Mouse (Mus musculus) lung, embryonic 15.5 days (tissue): ENCODE measurements around the gene Aig1. TPM values are rescaled to one million over a fixed set of nuclear protein-coding genes. Genes with fewer than 3 reads are reported as not detected.

Experiments
- ATAC-seq: fragments of 200-750 bp; cut with Nextera tagmentation; 2 replicates; pipeline ENCODE4 v1.8.0; 2017; ENCODE audit warnings: moderate number of reproducible peaks, borderline replicate concordance; ENCODE audit not compliant: low FRiP score, low TSS enrichment; ENCODE audit errors: extremely low read depth
- H3K27ac ChIP-seq: fragments of 300-500 bp; sonication (generic); 2 replicates; pipeline ENCODE4 v1.5.1; 2015; ENCODE audit warnings: moderate library complexity, mild to moderate bottlenecking, inconsistent platforms
- H3K27me3 ChIP-seq: fragments of 300-500 bp; sonication (generic); 2 replicates; pipeline ENCODE4 v1.6.1; 2015; ENCODE audit warnings: inconsistent platforms
- H3K36me3 ChIP-seq: fragments of 300-500 bp; sonication (generic); 2 replicates; pipeline ENCODE4 v1.6.1; 2015; ENCODE audit warnings: inconsistent platforms
- H3K4me1 ChIP-seq: fragments of 300-500 bp; sonication (generic); 2 replicates; pipeline ENCODE4 v1.6.1; 2015; ENCODE audit warnings: inconsistent platforms
- H3K4me2 ChIP-seq: fragments of 300-500 bp; sonication (generic); 2 replicates; pipeline ENCODE4 v1.6.1; 2015; ENCODE audit warnings: inconsistent platforms, mild to moderate bottlenecking, moderate library complexity
- H3K4me3 ChIP-seq: fragments of 300-500 bp; sonication (generic); 2 replicates; pipeline ENCODE4 v1.5.1; 2015; ENCODE audit warnings: mild to moderate bottlenecking, inconsistent platforms
- H3K9ac ChIP-seq: fragments of 300-500 bp; sonication (generic); 2 replicates; pipeline ENCODE4 v1.6.1; 2015; ENCODE audit warnings: inconsistent platforms
- H3K9me3 ChIP-seq: fragments of 300-500 bp; sonication (generic); 2 replicates; pipeline ENCODE4 v1.6.1; 2016; ENCODE audit warnings: inconsistent platforms
- WGBS: fragments of 180-500 bp; shearing (Covaris S2); methylation state at CpG from one replicate; pipeline ENCODE4 v1.1.7; 2015; 5-methylcytosine and 5-hydroxymethylcytosine counted together
- polyA plus RNA-seq: library from polyadenylated mRNA; unstranded; fragments of >200 nt; fragmentation: Nextera tagmentation; extraction: Ambion mirVana; gene quantifications from 2 replicates; pipeline ENCODE4 v1.2.1, GENCODE M21; 2015

The Aig1 gene
- polyA plus RNA-seq, 1 experiment from 2014 or later, result 47.9 TPM

GRCm38 (mm10) chr10:13806806-13807205, 62.0 kb downstream of the Aig1 start:
- H3K4me1 ChIP-seq, result no peaks in the 10 kb centered on the region
- no peak overlapping the region for H3K4me3 ChIP-seq
- H3K27ac ChIP-seq, result no peak overlapping the region
- no peaks in the 10 kb centered on the region for H3K9me3 ChIP-seq
- H3K9ac ChIP-seq, result no peak overlapping the region
- H3K36me3 ChIP-seq, result no peaks in the 10 kb centered on the region
- no peak for ATAC-seq
- H3K4me2 ChIP-seq, result no peak overlapping the region
- no peaks in the 10 kb centered on the region for H3K27me3 ChIP-seq

DNA sequence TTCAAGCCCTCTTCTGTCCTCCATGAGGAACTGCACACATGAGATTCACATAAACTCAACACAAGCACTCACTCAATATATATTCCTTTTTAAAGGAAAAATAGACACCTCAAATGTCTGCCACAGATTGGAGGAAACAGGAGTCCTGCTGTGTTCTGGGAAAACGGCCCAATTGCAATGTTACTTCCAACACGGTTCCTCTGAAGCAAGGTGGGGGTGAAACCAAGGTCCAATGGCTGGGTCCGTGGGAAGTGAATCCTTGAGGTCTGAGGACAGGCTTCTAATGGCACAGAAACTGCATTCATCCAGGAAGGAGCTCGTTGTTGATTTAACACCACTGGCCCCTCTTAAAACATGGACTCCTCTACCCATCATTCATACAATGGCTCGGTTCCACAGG, 67.5 kb downstream of the Aig1 start:
- Histone ChIP-seq H3K4me1 (no peaks in the 10 kb centered on the region), H3K4me2 (no peak overlapping the region), H3K9ac (no peak overlapping the region), H3K27ac (no peak overlapping the region), H3K4me3 (no peak overlapping the region), H3K9me3 (no peaks in the 10 kb centered on the region), H3K36me3 (peaks cover 14% of the 10 kb centered on the region; the same call in 1 of the 2 replicates), H3K27me3 (no peaks in the 10 kb centered on the region)
- 90% methylated on average over 5 of the region's 5 CpGs for WGBS
- no peak for ATAC-seq

GRCm38 (mm10) chr10:13793458-13793857, 75.3 kb downstream of the Aig1 start:
- H3K27me3 ChIP-seq, result no peaks in the 10 kb centered on the region
- no peak overlapping the region for H3K9ac ChIP-seq
- 55% methylated on average over 1 of the region's 1 CpGs for WGBS
- no peak overlapping the region for H3K4me3 ChIP-seq
- H3K9me3 ChIP-seq, result no peaks in the 10 kb centered on the region
- no peak overlapping the region for H3K4me2 ChIP-seq
- 0 out of 2 replicates have a peak, but pooled peaks cover 3% of the 10 kb centered on the region for H3K36me3 ChIP-seq
- peak; percentile 52; the same call in 1 of the 2 replicates for ATAC-seq
- no peaks in the 10 kb centered on the region for H3K4me1 ChIP-seq
- no peak overlapping the region for H3K27ac ChIP-seq

DNA sequence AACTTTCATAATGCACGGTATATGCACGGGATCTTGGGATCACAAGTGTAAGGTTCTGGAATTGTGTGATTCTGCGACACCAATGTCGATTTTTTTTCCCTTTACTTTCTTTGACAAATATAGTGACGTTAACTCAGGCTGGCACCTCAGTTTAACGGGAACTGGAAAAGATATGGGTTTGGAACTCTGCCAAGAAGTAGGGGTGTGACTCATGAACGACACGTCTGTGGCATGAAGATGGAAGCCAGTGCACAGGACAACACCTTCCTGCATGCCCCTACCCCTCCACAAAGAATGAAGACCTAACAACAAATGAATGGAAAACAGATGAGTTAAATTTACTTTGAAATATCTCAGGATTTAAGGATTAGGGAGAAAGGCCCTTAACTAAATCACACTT, 76.0 kb downstream of the Aig1 start:
- H3K36me3 ChIP-seq, result 0 out of 2 replicates have a peak, but pooled peaks cover 3% of the 10 kb centered on the region
- no peak overlapping the region for H3K27ac ChIP-seq
- H3K9ac ChIP-seq, result no peak overlapping the region
- no peaks in the 10 kb centered on the region for H3K9me3 ChIP-seq
- 51% methylated on average over 8 of the region's 8 CpGs for WGBS
- H3K4me1 ChIP-seq, result no peaks in the 10 kb centered on the region
- H3K27me3 ChIP-seq, result no peaks in the 10 kb centered on the region
- no peak overlapping the region for H3K4me2 ChIP-seq
- ATAC-seq, result no peak
- H3K4me3 ChIP-seq, result no peak overlapping the region

DNA sequence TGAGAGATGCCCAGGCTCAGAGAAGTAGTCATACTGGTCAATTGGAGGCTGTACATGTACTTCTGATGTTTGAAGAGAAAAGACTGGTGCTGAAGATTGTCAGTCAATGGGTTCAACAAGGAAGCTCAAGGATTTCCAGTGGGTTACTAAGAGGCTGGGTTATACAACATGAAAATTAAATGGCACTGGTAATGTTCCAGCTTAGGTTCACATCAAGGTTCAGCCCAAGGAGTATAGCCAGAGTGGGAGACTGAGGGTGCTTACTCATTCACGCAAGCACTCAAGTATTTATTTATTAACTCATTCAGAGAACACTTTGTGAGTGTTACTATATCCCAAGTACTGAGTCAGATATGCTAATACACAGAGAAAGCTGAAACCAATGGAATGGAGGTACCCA, 79.2 kb downstream of the Aig1 start:
- no peaks in the 10 kb centered on the region for H3K27me3 ChIP-seq
- ATAC-seq, result no peak
- H3K4me2 ChIP-seq, result no peak overlapping the region
- H3K4me3 ChIP-seq, result no peak overlapping the region
- H3K36me3 ChIP-seq, result no peaks in the 10 kb centered on the region
- no peak overlapping the region for H3K9ac ChIP-seq
- no peaks in the 10 kb centered on the region for H3K4me1 ChIP-seq
- no peak overlapping the region for H3K27ac ChIP-seq
- H3K9me3 ChIP-seq, result no peaks in the 10 kb centered on the region
- 81% methylated on average over 1 of the region's 1 CpGs for WGBS

GRCm38 (mm10) chr10:13788057-13788456, 80.7 kb downstream of the Aig1 start:
- WGBS, result 85% methylated on average over 9 of the region's 9 CpGs

DNA sequence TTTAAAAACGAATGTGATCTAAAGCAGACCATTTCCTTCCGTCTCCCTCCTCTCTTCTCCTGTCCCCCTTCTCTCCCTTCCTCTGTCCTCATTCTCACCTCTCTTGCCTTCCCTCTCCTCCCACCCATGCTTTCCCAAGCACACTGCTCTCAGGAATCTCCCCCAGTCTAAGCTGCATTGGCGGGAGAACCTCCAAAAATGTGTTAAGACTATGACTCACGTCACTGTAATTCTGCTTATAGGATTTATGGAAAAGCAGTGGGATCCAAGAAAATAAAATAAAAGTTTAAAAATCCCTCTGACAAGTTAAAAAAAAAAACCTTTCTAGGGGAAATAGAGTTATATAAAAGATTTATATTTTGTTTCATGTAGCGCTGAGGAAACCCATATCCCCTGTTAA, 86.0 kb downstream of the Aig1 start:
- H3K27ac ChIP-seq, result no peak overlapping the region
- no peaks in the 10 kb centered on the region for H3K9me3 ChIP-seq
- no peaks in the 10 kb centered on the region for H3K27me3 ChIP-seq
- no peak overlapping the region for H3K9ac ChIP-seq
- H3K4me3 ChIP-seq, result no peak overlapping the region
- no peaks in the 10 kb centered on the region for H3K4me1 ChIP-seq
- 78% methylated on average over 5 of the region's 5 CpGs for whole genome bisulfite sequencing
- no peak overlapping the region for H3K4me2 ChIP-seq
- ATAC-seq, result no peak
- no peaks in the 10 kb centered on the region for H3K36me3 ChIP-seq

More at GRCm38 (mm10) chr10:13788057-13788456, 80.7 kb downstream of the Aig1 start:
- Histone ChIP-seq H3K27me3 (no peaks in the 10 kb centered on the region), H3K4me2 (no peak overlapping the region), H3K27ac (no peak overlapping the region), H3K4me1 (no peaks in the 10 kb centered on the region), H3K9ac (no peak overlapping the region), H3K36me3 (no peaks in the 10 kb centered on the region), H3K9me3 (no peaks in the 10 kb centered on the region), H3K4me3 (no peak overlapping the region)
- no peak for ATAC-seq

- no peak overlapping the region for H3K27ac ChIP-seq
- 76% methylated on average over 10 of the region's 10 CpGs for WGBS
- ATAC-seq, result no peak
Observed at GRCm38 (mm10) chr10:13782235-13782757, 86.5 kb downstream of the Aig1 start.

GRCm38 (mm10) chr10:13776014-13776413, 92.8 kb downstream of the Aig1 start:
- no peak for ATAC-seq
- 73% methylated on average over 3 of the region's 3 CpGs for WGBS
- Histone ChIP-seq H3K9me3 (no peaks in the 10 kb centered on the region), H3K9ac (no peak overlapping the region), H3K4me1 (no peaks in the 10 kb centered on the region), H3K4me3 (no peak overlapping the region), H3K36me3 (no peaks in the 10 kb centered on the region), H3K27me3 (no peaks in the 10 kb centered on the region), H3K4me2 (no peak overlapping the region), H3K27ac (no peak overlapping the region)

More at GRCm38 (mm10) chr10:13782235-13782757, 86.5 kb downstream of the Aig1 start:
- no peak overlapping the region for H3K9ac ChIP-seq
- no peak overlapping the region for H3K4me2 ChIP-seq
- H3K9me3 ChIP-seq, result no peaks in the 10 kb centered on the region
- no peaks in the 10 kb centered on the region for H3K36me3 ChIP-seq
- H3K4me1 ChIP-seq, result no peaks in the 10 kb centered on the region
- H3K27me3 ChIP-seq, result no peaks in the 10 kb centered on the region
- H3K4me3 ChIP-seq, result no peak overlapping the region

DNA sequence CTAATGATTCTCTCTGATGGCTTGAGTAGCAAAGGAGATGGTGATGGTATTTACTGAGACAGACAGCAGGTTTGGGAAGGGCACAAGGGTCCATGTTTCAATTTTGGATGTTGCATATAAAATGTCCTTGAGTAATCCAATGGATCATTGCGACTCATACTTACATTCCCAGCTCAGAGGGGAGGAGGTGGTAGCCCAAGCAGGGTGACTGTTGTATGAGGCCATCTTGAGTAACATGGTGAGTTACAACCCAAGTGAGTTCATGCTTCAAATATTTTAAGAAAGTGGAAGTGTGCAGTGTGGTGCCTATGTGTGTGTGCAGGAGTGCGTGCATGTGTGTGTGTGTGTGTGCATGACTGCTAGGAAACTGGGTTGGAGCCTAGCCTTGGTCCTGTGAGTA, 93.4 kb downstream of the Aig1 start:
- H3K4me2 ChIP-seq, result no peak overlapping the region
- no peaks in the 10 kb centered on the region for H3K27me3 ChIP-seq
- H3K9me3 ChIP-seq, result no peaks in the 10 kb centered on the region
- H3K9ac ChIP-seq, result no peak overlapping the region
- no peak overlapping the region for H3K27ac ChIP-seq
- no peak for ATAC-seq
- H3K4me3 ChIP-seq, result no peak overlapping the region
- 94% methylated on average over 2 of the region's 2 CpGs for WGBS
- no peaks in the 10 kb centered on the region for H3K36me3 ChIP-seq
- H3K4me1 ChIP-seq, result no peaks in the 10 kb centered on the region

DNA sequence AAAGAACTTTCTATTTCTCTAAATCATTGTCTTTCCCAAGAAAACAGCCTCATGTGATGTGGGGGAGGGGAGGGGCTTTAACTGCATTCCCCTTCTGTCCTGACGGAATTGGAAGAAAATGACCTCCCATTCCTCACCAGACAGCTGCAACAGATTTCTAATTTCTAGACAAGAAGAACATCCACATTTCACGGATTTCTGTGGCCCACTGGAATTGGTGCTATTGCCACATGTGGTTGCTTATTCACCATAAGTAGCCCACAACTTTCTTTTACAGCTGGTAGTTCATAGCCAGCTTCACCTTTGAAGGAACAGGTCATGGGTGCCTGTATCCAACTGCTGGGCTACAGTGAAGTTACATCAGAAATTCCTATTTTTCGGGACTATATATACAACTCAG, 93.9 kb downstream of the Aig1 start:
- Histone ChIP-seq H3K9ac (no peak overlapping the region), H3K36me3 (no peaks in the 10 kb centered on the region), H3K27me3 (no peaks in the 10 kb centered on the region), H3K4me2 (no peak overlapping the region), H3K27ac (no peak overlapping the region), H3K4me3 (no peak overlapping the region), H3K4me1 (no peaks in the 10 kb centered on the region), H3K9me3 (no peaks in the 10 kb centered on the region)
- ATAC-seq, result no peak
- WGBS, result 81% methylated on average over 3 of the region's 3 CpGs

- Histone ChIP-seq H3K36me3 (no peaks in the 10 kb centered on the region), H3K4me1 (no peaks in the 10 kb centered on the region), H3K4me2 (no peak overlapping the region), H3K9me3 (no peaks in the 10 kb centered on the region), H3K27ac (no peak overlapping the region), H3K4me3 (no peak overlapping the region), H3K9ac (no peak overlapping the region), H3K27me3 (no peaks in the 10 kb centered on the region)
- ATAC-seq, result no peak
- WGBS, result 86% methylated on average over 1 of the region's 1 CpGs
Observed at GRCm38 (mm10) chr10:13770720-13771119, 98.1 kb downstream of the Aig1 start.

GRCm38 (mm10) chr10:13769789-13770188, 99.0 kb downstream of the Aig1 start:
- H3K4me2 ChIP-seq, result no peak overlapping the region
- H3K4me3 ChIP-seq, result no peak overlapping the region
- 82% methylated on average over 2 of the region's 2 CpGs for WGBS
- no peaks in the 10 kb centered on the region for H3K4me1 ChIP-seq
- no peak overlapping the region for H3K27ac ChIP-seq
- H3K9ac ChIP-seq, result no peak overlapping the region
- no peak for ATAC-seq
- no peaks in the 10 kb centered on the region for H3K36me3 ChIP-seq
- H3K27me3 ChIP-seq, result no peaks in the 10 kb centered on the region
- H3K9me3 ChIP-seq, result no peaks in the 10 kb centered on the region
